Mouse (Mus musculus): ENCODE results near the gene Gm20517. TPM values are rescaled to one million over a fixed set of nuclear protein-coding genes. Genes with fewer than 3 reads are reported as not detected.

Gm20517 gene
- total RNA-seq, 2 experiments from 2014 or later: 0.49 to 2.3 TPM

- no peak for ATAC-seq (ENCODE audit: poor library complexity, severe bottlenecking)
Measured at GRCm38 (mm10) chr17:47704692-47705091, 93.3 kb downstream of the Gm20517 start.

- ATAC-seq (ENCODE audit: poor library complexity, severe bottlenecking): no peak
Measured at GRCm38 (mm10) chr17:47706196-47706595, 94.8 kb downstream of the Gm20517 start.

GRCm38 (mm10) chr17:47707961-47708360, 96.6 kb downstream of the Gm20517 start:
- ATAC-seq (ENCODE audit: poor library complexity, severe bottlenecking): no peak

- no peak for ATAC-seq (ENCODE audit: poor library complexity, severe bottlenecking)
Measured at GRCm38 (mm10) chr17:47708972-47709371, 97.6 kb downstream of the Gm20517 start.

- no peak for ATAC-seq (ENCODE audit: poor library complexity, severe bottlenecking)
Measured at GRCm38 (mm10) chr17:47710036-47710435, 98.6 kb downstream of the Gm20517 start.

GRCm38 (mm10) chr17:47711883-47712282, 100.5 kb downstream of the Gm20517 start:
- ATAC-seq (ENCODE audit: poor library complexity, severe bottlenecking): no peak

GRCm38 (mm10) chr17:47712889-47713571, 101.6 kb downstream of the Gm20517 start:
- ATAC-seq (ENCODE audit: poor library complexity, severe bottlenecking): no peak

- ATAC-seq (ENCODE audit: poor library complexity, severe bottlenecking): peak; percentile 49; the same call in 1 of the 2 replicates
Measured at GRCm38 (mm10) chr17:47715037-47715436, 103.6 kb downstream of the Gm20517 start.

- no peak for ATAC-seq (ENCODE audit: poor library complexity, severe bottlenecking)
Measured at GRCm38 (mm10) chr17:47721183-47721582, 109.8 kb downstream of the Gm20517 start.

GRCm38 (mm10) chr17:47726566-47726965, 115.2 kb downstream of the Gm20517 start, which contains the start of gene Pgc:
TSS of gene Pgc (plus strand) at chr17:47726842.
- ATAC-seq (ENCODE audit: poor library complexity, severe bottlenecking): no peak

GRCm38 (mm10) chr17:47730633-47731575, 119.5 kb downstream of the Gm20517 start:
- ATAC-seq (ENCODE audit: poor library complexity, severe bottlenecking): no peak

Other genes with a start within 250 kb of the Gm20517 start
- 30.9 and 34.0 TPM in 2 replicates for gene Mrps10, start 242.7 kb upstream of the Gm20517 start, total RNA-seq (2015)
- 21.7 and 23.9 TPM in 2 replicates for gene Mrps10, start 242.7 kb upstream of the Gm20517 start, total RNA-seq (2017)
- gene Guca1b, start 226.2 kb upstream of the Gm20517 start, total RNA-seq (2015): 1.0 and 1.5 TPM in 2 replicates
- gene Guca1b, start 226.2 kb upstream of the Gm20517 start, total RNA-seq (2017): 0.15 and 0.61 TPM in 2 replicates
- gene Guca1a, start 211.0 kb upstream of the Gm20517 start, total RNA-seq (2015): 6.3 and 7.0 TPM in 2 replicates
- gene Guca1a, start 211.0 kb upstream of the Gm20517 start, total RNA-seq (2017): 1.3 and 1.4 TPM in 2 replicates
- 0.25 and 0.38 TPM in 2 replicates for gene AI661453, start 175.0 kb upstream of the Gm20517 start, total RNA-seq (2015)
- gene AI661453, start 175.0 kb upstream of the Gm20517 start, total RNA-seq (2017): 0.16 TPM in 1 of 2 replicates, not detected in the other
- gene 1700001C19Rik, start 174.2 kb upstream of the Gm20517 start, total RNA-seq (2015): not detected in 2 replicates
- gene 1700001C19Rik, start 174.2 kb upstream of the Gm20517 start, total RNA-seq (2017): not detected in 2 replicates
- 16.3 and 19.3 TPM in 2 replicates for gene Taf8, start 109.3 kb upstream of the Gm20517 start, total RNA-seq (2015)
- 44.0 and 57.5 TPM in 2 replicates for gene Taf8, start 109.3 kb upstream of the Gm20517 start, total RNA-seq (2017)
- 315 and 324 TPM in 2 replicates for gene Ccnd3, start 106.5 kb upstream of the Gm20517 start, total RNA-seq (2015)
- gene Ccnd3, start 106.5 kb upstream of the Gm20517 start, total RNA-seq (2017): 155 and 184 TPM in 2 replicates
- 4.8 and 5.6 TPM in 2 replicates for gene Bysl, start 97 bp upstream of the Gm20517 start, total RNA-seq (2015)
- 6.4 and 7.3 TPM in 2 replicates for gene Bysl, start 97 bp upstream of the Gm20517 start, total RNA-seq (2017)
- gene Med20, start within 50 bp of the Gm20517 start, total RNA-seq (2015): 17.2 and 18.2 TPM in 2 replicates
- gene Med20, start within 50 bp of the Gm20517 start, total RNA-seq (2017): 32.2 and 33.8 TPM in 2 replicates
- 3.9 and 5.1 TPM in 2 replicates for gene Usp49, start 19.1 kb downstream of the Gm20517 start, total RNA-seq (2015)
- gene Usp49, start 19.1 kb downstream of the Gm20517 start, total RNA-seq (2017): 4.2 and 5.3 TPM in 2 replicates
- gene Tomm6, start 76.8 kb downstream of the Gm20517 start, total RNA-seq (2015): 142 and 150 TPM in 2 replicates
- 38.6 and 44.1 TPM in 2 replicates for gene Tomm6, start 76.8 kb downstream of the Gm20517 start, total RNA-seq (2017)
- 0.71 TPM in 1 of 2 replicates, not detected in the other for gene Frs3, start 77.4 kb downstream of the Gm20517 start, total RNA-seq (2015)
- gene Frs3, start 77.4 kb downstream of the Gm20517 start, total RNA-seq (2017): 0.12 and 0.15 TPM in 2 replicates
- not detected in 2 replicates for gene Gm21981, start 82.9 kb downstream of the Gm20517 start, total RNA-seq (2015)
- not detected in 2 replicates for gene Gm21981, start 82.9 kb downstream of the Gm20517 start, total RNA-seq (2017)
- gene Prickle4, start 83.1 kb downstream of the Gm20517 start, total RNA-seq (2015): 0.16 TPM in 1 of 2 replicates, not detected in the other
- 1.1 TPM in 1 of 2 replicates, not detected in the other for gene Prickle4, start 83.1 kb downstream of the Gm20517 start, total RNA-seq (2017)
- not detected in 2 replicates for gene Pgc, start 115.3 kb downstream of the Gm20517 start, total RNA-seq (2015)
- gene Pgc, start 115.3 kb downstream of the Gm20517 start, total RNA-seq (2017): not detected in 2 replicates
- gene Tfeb, start 125.4 kb downstream of the Gm20517 start, total RNA-seq (2015): 31.0 and 31.7 TPM in 2 replicates
- 38.5 and 39.9 TPM in 2 replicates for gene Tfeb, start 125.4 kb downstream of the Gm20517 start, total RNA-seq (2017)
- not detected in 2 replicates for gene Mdfi, start 223.1 kb downstream of the Gm20517 start, total RNA-seq (2015)
- gene Mdfi, start 223.1 kb downstream of the Gm20517 start, total RNA-seq (2017): not detected in 2 replicates

Measured in megakaryocyte, adult 5-6 weeks (primary cell).